Mouse (Mus musculus) layer of hippocampus, postnatal 36 days (tissue): ENCODE results near the gene Cfap157. TPM values are rescaled to one million over a fixed set of nuclear protein-coding genes. Genes with fewer than 3 reads are reported as not detected.
A peak's percentile ranks its signal among the peaks of the same experiment; 100 is the strongest.

Source experiments
- DNase-seq, 2 experiments: peaks; one replicate each; pipeline ENCODE4 v3.0.0; 2022
- total RNA-seq, 2 experiments: library from RNA; stranded (reverse); gene quantifications; 2 replicates each; pipeline ENCODE4 v1.2.3; 2021

The Cfap157 gene
- total RNA-seq: under 1 TPM; 0.43 to 0.72 TPM

- DNase-seq: no peak
Observed at GRCm38 (mm10) chr2:32784048-32784681, at the start of gene Cfap157. Cfap157 (minus strand) TSS chr2:32784428.

GRCm38 (mm10) chr2:32828979-32829676 is 44.9 kb upstream of the Cfap157 start:
- no peak for DNase-seq

DNA sequence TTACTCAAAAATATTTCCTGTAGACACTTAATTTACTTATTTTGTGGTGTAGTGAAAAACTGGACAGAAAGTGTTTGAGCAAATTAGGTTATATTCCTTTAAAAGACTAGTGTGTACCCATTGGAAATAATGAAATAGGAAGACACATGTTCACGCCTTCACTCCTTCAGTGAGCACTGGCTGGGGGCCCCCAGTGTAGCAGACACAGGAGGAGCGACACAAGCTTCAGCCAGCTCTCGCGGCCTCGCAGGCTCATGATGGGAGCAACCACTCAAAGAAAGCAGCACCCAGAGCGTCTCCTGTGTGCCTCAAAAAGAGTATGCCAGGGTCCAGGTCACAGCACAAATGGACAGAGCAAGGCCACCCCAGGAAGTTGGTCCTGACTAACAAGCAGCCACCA is 41.6 kb upstream of the Cfap157 start:
- DNase-seq: peak in 1 of 2 experiments; percentile 30

DNA sequence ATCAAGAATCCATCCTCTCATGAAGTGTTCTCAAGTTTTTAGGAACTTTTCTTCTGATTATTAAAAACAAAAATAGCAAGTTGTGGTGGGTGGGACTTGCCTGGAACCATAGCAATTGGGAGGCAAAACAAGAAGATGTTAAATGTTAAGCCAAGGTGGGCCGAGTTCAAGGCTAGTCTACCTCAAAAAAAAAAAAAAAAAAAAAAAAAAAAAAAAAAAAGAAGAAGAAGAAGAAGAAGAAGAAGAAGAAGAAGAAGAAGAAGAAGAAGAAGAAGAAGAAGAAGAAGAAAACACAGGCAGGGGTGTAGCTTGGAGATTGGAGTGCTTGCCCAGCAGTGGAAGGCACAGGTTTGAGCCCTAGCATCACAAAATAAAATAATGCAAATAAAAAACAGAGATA is 40.5 kb upstream of the Cfap157 start:
- no peak for DNase-seq

- no peak for DNase-seq
Observed at GRCm38 (mm10) chr2:32824181-32824580, 40.0 kb upstream of the Cfap157 start.

DNA sequence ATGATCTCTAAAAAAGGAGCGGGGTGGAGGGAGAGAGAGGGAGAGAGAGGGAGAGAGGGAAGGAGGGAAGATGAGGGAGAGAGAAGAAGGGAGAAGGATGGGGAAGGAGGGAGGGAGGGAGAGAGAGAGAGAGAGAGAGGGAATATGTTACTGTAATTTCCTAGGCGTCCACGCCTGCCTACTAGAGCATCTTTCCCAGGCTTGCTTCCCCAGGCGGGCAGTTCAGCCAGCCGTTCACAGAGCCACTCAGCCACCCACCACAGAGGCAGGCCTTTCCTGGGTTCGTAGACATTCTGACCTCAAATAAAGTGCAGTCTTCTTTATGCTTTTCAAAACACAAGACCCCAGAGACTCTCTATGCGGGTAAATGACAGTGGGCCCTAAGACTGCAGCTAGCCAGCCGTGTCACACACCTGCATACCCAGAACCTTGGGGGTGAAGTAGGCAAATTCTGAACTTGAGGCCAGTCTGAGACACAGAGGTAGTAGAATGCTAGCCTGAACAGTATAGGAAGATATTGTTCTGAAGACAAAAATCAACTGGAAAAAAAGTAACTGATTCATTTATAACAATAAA is 39.4 kb upstream of the Cfap157 start:
- no peak for DNase-seq

DNA sequence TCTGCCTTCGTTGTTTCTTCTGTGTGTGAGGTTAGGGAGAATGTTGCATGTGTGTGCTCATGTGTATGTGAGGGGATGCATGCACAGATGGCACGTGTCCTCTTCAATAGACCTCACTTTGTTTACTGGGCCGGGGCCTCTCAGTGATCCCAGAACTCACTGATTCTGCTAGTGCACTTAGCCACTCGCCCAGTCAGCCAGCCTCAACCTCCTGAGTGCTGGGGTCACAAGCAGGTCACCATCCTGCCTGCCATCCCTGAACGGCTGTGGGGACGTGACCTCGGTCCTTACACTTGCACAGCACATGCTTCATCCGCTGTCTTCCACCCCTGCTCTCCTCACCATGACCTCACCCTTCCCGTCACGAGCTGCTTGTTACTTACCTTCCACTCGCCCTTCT is 38.9 kb upstream of the Cfap157 start:
- no peak for DNase-seq

DNA sequence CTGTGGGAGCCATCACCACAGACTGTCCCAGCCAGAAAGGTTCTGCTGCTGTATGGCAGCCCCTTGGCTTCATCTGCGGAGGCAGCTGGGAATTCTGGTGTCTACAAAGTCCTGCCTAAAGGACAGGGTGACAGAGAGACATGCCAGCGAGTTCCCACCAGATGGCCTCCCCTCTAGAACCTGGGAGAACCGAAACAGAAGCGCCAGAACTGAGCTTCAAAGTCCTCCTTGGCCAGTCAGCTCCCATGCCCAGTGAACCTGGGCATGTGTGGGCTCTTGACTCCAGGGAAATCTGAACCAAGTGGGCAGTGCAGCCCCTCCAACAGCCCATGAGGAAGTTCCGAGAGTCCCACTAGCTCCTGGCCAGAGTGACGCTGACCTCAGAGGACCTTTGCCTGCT is 38.4 kb upstream of the Cfap157 start:
- no peak for DNase-seq

- DNase-seq: no peak
Observed at GRCm38 (mm10) chr2:32821041-32821802, 37.0 kb upstream of the Cfap157 start.

GRCm38 (mm10) chr2:32818208-32818607 is 34.0 kb upstream of the Cfap157 start:
- DNase-seq: no peak

GRCm38 (mm10) chr2:32817589-32817988 is 33.4 kb upstream of the Cfap157 start:
- no peak for DNase-seq

GRCm38 (mm10) chr2:32816946-32817581 is 32.8 kb upstream of the Cfap157 start:
- peak; percentile 66 to 70 for DNase-seq

- DNase-seq: no peak
Observed at GRCm38 (mm10) chr2:32816497-32816896, 32.3 kb upstream of the Cfap157 start.

DNA sequence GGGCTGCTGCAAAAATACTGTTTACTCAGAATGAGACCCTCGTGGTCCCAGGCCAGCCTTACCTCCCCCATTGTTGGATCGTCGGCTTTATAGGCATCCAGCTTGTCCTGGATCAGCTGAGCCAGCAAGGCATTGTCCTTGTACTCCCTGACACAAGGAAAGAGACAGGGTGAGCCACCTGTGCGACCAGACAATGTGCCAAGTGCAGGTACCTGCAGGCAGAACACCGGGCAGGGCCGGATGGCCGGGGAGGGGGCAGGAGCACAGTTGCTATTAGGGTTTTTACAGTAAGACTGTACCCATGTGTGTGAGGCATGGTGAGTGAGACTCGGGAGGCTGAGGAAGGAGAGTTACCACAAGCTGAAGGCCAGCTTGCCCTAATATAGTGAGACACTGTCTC is 27.7 kb upstream of the Cfap157 start:
- no peak for DNase-seq

- no peak for DNase-seq
Observed at GRCm38 (mm10) chr2:32808816-32809566, 24.8 kb upstream of the Cfap157 start.

GRCm38 (mm10) chr2:32798251-32798962 is 14.2 kb upstream of the Cfap157 start:
- no peak for DNase-seq

DNA sequence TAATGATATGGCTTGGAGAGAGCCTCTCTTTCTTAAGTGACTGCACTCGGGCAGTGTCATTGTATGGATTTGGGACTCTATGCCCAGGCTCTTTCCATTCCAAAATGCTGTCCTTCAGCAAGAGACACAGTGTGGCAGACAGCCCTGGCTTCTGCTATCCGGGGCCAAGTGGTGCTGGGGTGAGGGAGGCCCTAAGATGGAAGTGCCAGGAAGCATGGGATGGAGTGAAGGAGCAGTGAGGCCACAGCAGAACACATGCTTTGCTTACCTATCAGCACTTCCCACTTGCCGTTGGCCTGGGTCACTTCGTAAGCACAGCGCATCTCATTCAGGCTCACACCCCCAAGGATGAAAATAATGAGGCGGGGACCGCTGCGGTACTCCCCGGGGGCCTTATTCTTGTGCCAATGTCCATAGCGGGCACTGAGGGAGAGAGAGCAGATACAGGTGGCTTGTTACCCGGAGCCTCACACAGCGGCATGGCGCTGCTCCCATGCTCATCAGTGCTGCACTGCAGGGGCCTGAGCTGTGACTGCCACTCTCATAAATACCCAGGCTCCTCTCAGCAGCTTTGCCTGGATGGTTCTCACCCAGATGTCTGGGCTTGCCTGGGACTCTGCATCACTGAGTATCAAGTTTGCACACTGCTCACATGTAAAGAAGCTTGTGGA is 11.7 kb upstream of the Cfap157 start:
- no peak for DNase-seq

GRCm38 (mm10) chr2:32791297-32791696 is 7.1 kb upstream of the Cfap157 start:
- no peak for DNase-seq

DNA sequence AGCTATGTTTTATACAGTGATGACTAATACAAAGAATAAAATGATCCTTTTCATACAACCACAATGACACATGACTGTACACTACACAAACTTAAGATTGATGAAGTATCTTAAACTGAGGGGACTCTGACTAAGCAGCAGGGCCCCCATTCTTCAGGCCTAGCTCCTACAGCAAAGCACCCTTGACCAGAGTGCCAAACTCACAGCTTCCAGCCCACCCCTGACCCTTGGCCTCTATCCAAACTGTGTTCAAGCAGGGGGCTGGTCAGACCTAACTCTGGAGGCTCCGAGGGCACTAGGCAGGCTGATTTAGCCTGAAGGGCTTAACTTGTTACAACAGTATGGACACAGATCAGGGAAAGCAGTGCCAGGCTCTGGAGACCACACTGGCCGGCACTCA is 4.4 kb upstream of the Cfap157 start:
- DNase-seq: no peak

- no peak for DNase-seq
Observed at GRCm38 (mm10) chr2:32787176-32787575, 2.9 kb upstream of the Cfap157 start.

- no peak for DNase-seq
Observed at GRCm38 (mm10) chr2:32781710-32782109, 2.5 kb downstream of the Cfap157 start.
